Mouse (Mus musculus) kidney, adult 2 months (tissue): ENCODE results near the gene Capzb.

Experiments
- CTCF ChIP-seq: fragments of 200-500 bp; conservative IDR thresholded peaks from 2 replicates; pipeline ENCODE4 v1.5.1; 2011; ENCODE audit warnings: low read depth, mild to moderate bottlenecking, control low read depth, low read length, moderate library complexity, mixed read lengths; ENCODE audit not compliant: insufficient read depth, insufficient read length
- POLR2A ChIP-seq: fragments of 200-500 bp; IDR thresholded peaks from one replicate; pipeline ENCODE4 v1.6.1; 2011; ENCODE audit warnings: low read depth, low read length, control low read depth

DNA sequence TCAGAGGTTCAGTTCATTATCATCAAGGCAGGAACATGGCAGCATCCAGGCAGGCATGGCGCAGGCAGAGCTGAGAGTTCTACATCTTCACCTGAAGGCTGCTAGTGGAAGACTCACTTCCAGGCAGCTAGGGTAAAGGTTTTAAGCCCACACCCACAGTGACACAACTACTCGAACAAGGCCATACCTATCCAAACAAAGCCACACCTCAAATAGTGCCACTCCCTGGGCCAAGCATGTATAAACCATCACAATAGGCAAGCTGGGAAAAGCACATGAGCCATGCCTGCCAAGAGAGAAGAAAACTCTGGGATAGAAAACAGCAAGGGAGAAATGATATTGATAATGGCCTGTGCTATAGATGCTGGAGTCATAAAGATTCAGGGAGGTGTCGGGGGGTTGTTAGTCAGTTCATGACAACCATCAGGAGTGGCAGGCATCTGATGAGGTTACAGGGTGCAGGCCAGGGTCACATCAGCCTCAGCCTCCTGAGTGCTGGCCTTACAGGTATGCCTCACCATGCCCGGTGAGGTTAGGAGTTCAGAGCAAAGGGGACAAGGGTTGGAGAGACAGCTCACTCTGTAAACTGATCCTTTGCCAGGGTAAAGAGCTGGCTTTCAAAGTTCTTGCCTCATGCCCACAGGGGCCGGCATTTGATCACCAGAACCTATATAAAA is 6.8 kb upstream of the Capzb start:
- no peak for TF ChIP-seq POLR2A
- TF ChIP-seq CTCF = no peak
